Mouse (Mus musculus): ENCODE measurements at regions not wholly inside any gene's neighbourhood (a gene's known extent, or its start where the extent isn't known, plus 50 kb on each side); places are given as distances from the start of the nearest gene placed in this dataset.

DNA sequence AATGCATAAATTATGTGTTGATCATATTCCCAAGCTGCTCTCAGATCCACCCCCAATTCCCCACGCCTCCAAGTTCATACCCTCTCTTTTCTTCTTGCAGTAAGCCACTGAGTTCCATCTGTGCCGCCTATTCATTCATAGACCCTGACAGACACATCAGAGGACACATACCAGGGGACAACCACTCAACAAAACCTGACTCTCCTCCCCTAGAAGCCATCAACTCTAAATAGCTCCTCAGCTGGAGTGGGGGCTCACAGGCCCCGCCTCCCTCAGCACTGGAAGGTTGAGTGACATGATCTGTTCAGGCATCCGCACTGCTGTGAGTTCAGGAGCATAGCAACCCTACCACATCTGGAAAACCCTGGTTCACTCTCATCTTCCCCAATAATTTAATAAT, 90.8 kb downstream of the Rnd3 start:
- H3K9me3 ChIP-seq (ENCODE audit: low read length): no peaks in the 10 kb centered on the region
- no peak overlapping the region for H3K27ac ChIP-seq (ENCODE audit: low read length)
- TF ChIP-seq CTCF (IDR thresholded peaks at IDR 0.05): no peak
- TF ChIP-seq EP300 (IDR thresholded peaks at IDR 0.05): no peak
- no peaks in the 10 kb centered on the region for H3K4me1 ChIP-seq (ENCODE audit: insufficient read depth, low read depth, low read length)
- no peak overlapping the region for H3K4me2 ChIP-seq (replicated peaks; ENCODE audit: low read depth, low read length)
- ATAC-seq (peak; percentile 28; the same call in 1 of the 2 replicates), DNase-seq (ENCODE audit: low spot score) (peak; percentile 26)
- no peak overlapping the region for H3K4me3 ChIP-seq (ENCODE audit: low read depth, low read length)
- WGBS: 72% methylated on average over 4 of the region's 4 CpGs
- H3K36me3 ChIP-seq (ENCODE audit: insufficient read depth, low read length): no peaks in the 10 kb centered on the region
- no peak overlapping the region for H3K9ac ChIP-seq (replicated peaks; ENCODE audit: low read depth)
- no peaks in the 10 kb centered on the region for H3K27me3 ChIP-seq (replicated peaks; ENCODE audit: insufficient read depth, low read length)

- WGBS: 55% methylated on average over 8 of the region's 8 CpGs
- H3K4me2 ChIP-seq (replicated peaks; ENCODE audit: low read depth, low read length): no peak overlapping the region
- H3K27me3 ChIP-seq (replicated peaks; ENCODE audit: insufficient read depth, low read length): no peaks in the 10 kb centered on the region
- no peaks in the 10 kb centered on the region for H3K36me3 ChIP-seq (ENCODE audit: insufficient read depth, low read length)
- DNase-seq (ENCODE audit: low spot score) (no peak), ATAC-seq (no peak)
- no peak for TF ChIP-seq EP300 (IDR thresholded peaks at IDR 0.05)
- no peak for TF ChIP-seq CTCF (IDR thresholded peaks at IDR 0.05)
- H3K9ac ChIP-seq (replicated peaks; ENCODE audit: low read depth): no peak overlapping the region
- H3K4me1 ChIP-seq (ENCODE audit: insufficient read depth, low read depth, low read length): no peaks in the 10 kb centered on the region
- no peak overlapping the region for H3K27ac ChIP-seq (ENCODE audit: low read length)
- H3K9me3 ChIP-seq (ENCODE audit: low read length): no peaks in the 10 kb centered on the region
- H3K4me3 ChIP-seq (ENCODE audit: low read depth, low read length): no peak overlapping the region
These were observed 92.7 kb downstream of the Rnd3 start for GRCm38 (mm10) chr2:51056141-51056731.

DNA sequence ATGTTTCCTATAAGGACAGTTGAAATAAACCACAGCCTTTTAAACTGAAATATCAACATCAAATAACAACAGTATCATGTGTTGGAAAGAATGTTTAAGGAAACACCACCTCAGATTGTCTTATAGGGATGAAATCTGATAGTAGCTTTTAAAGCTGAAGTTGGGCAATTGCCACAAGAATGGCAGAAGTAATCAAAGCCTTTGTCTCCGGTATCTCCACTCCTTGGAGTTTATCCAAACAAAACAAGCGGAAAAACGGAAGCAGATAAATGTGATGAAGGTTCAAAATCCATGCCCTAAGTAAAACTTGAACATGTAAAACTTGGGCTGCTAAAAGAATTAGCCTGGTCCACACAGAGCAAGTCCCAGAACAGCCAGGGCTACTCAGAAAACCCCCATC, 93.6 kb downstream of the Rnd3 start:
- no peak for TF ChIP-seq EP300 (IDR thresholded peaks at IDR 0.05)
- TF ChIP-seq CTCF (IDR thresholded peaks at IDR 0.05): no peak
- 16% methylated on average over 3 of the region's 3 CpGs for WGBS
- Histone ChIP-seq H3K27ac (ENCODE audit: low read length) (no peak overlapping the region), H3K27me3 (replicated peaks; ENCODE audit: insufficient read depth, low read length) (no peaks in the 10 kb centered on the region), H3K4me3 (ENCODE audit: low read depth, low read length) (no peak overlapping the region), H3K4me2 (replicated peaks; ENCODE audit: low read depth, low read length) (no peak overlapping the region), H3K4me1 (ENCODE audit: insufficient read depth, low read depth, low read length) (no peaks in the 10 kb centered on the region), H3K9me3 (ENCODE audit: low read length) (no peaks in the 10 kb centered on the region), H3K9ac (replicated peaks; ENCODE audit: low read depth) (no peak overlapping the region), H3K36me3 (ENCODE audit: insufficient read depth, low read length) (no peaks in the 10 kb centered on the region)
- ATAC-seq (no peak), DNase-seq (ENCODE audit: low spot score) (no peak)

GRCm38 (mm10) chr2:51049834-51050170, 99.1 kb downstream of the Rnd3 start:
- Histone ChIP-seq H3K4me3 (ENCODE audit: low read depth, low read length) (no peak overlapping the region), H3K27me3 (replicated peaks; ENCODE audit: insufficient read depth, low read length) (no peaks in the 10 kb centered on the region), H3K27ac (ENCODE audit: low read length) (no peak overlapping the region), H3K4me2 (replicated peaks; ENCODE audit: low read depth, low read length) (no peak overlapping the region), H3K9me3 (ENCODE audit: low read length) (no peaks in the 10 kb centered on the region), H3K36me3 (ENCODE audit: insufficient read depth, low read length) (no peaks in the 10 kb centered on the region), H3K4me1 (ENCODE audit: insufficient read depth, low read depth, low read length) (no peaks in the 10 kb centered on the region), H3K9ac (replicated peaks; ENCODE audit: low read depth) (no peak overlapping the region)
- 76% methylated on average over 3 of the region's 3 CpGs for WGBS
- TF ChIP-seq CTCF (IDR thresholded peaks at IDR 0.05): no peak
- no peak for TF ChIP-seq EP300 (IDR thresholded peaks at IDR 0.05)
- ATAC-seq: no peak
- DNase-seq (ENCODE audit: low spot score): no peak

GRCm38 (mm10) chr2:51049101-51049833, 99.6 kb downstream of the Rnd3 start:
- Histone ChIP-seq H3K36me3 (ENCODE audit: insufficient read depth, low read length) (no peaks in the 10 kb centered on the region), H3K9ac (replicated peaks; ENCODE audit: low read depth) (no peak overlapping the region), H3K9me3 (ENCODE audit: low read length) (no peaks in the 10 kb centered on the region), H3K27me3 (replicated peaks; ENCODE audit: insufficient read depth, low read length) (no peaks in the 10 kb centered on the region), H3K4me1 (ENCODE audit: insufficient read depth, low read depth, low read length) (no peaks in the 10 kb centered on the region), H3K4me3 (ENCODE audit: low read depth, low read length) (no peak overlapping the region), H3K27ac (ENCODE audit: low read length) (no peak overlapping the region), H3K4me2 (replicated peaks; ENCODE audit: low read depth, low read length) (no peak overlapping the region)
- 65% methylated on average over 8 of the region's 8 CpGs for WGBS
- TF ChIP-seq CTCF (IDR thresholded peaks at IDR 0.05) (no peak), EP300 (IDR thresholded peaks at IDR 0.05) (no peak)
- no peak for ATAC-seq
- DNase-seq (ENCODE audit: low spot score): no peak

- WGBS: 54% methylated on average over 5 of the region's 5 CpGs
- Histone ChIP-seq H3K36me3 (ENCODE audit: insufficient read depth, low read length) (no peaks in the 10 kb centered on the region), H3K9ac (replicated peaks; ENCODE audit: low read depth) (no peak overlapping the region), H3K4me1 (ENCODE audit: insufficient read depth, low read depth, low read length) (no peaks in the 10 kb centered on the region), H3K9me3 (ENCODE audit: low read length) (no peaks in the 10 kb centered on the region), H3K27ac (ENCODE audit: low read length) (no peak overlapping the region), H3K4me2 (replicated peaks; ENCODE audit: low read depth, low read length) (no peak overlapping the region), H3K27me3 (replicated peaks; ENCODE audit: insufficient read depth, low read length) (no peaks in the 10 kb centered on the region), H3K4me3 (ENCODE audit: low read depth, low read length) (no peak overlapping the region)
- ATAC-seq: no peak
- DNase-seq (ENCODE audit: low spot score): no peak
- no peak for TF ChIP-seq CTCF (IDR thresholded peaks at IDR 0.05)
- no peak for TF ChIP-seq EP300 (IDR thresholded peaks at IDR 0.05)
These were observed 101.4 kb downstream of the Rnd3 start for GRCm38 (mm10) chr2:51047520-51047919.

All from lung, postnatal 0 days (tissue).